Mouse (Mus musculus) olfactory bulb, adult 2 months (tissue): Measurements from ENCODE around the gene Zgpat.

Experiments
- CTCF ChIP-seq: fragments of 200-500 bp; IDR thresholded peaks from 2 replicates; pipeline ENCODE4 v1.5.1; 2012; ENCODE audit warnings: low read depth, mild to moderate bottlenecking, low read length, moderate library complexity; ENCODE audit not compliant: insufficient read depth
- POLR2A ChIP-seq: fragments of 200-500 bp; IDR thresholded peaks from 2 replicates; pipeline ENCODE4 v1.6.1; 2012; ENCODE audit warnings: mild to moderate bottlenecking, low read depth, low read length, moderate library complexity; ENCODE audit not compliant: insufficient read depth

- TF ChIP-seq CTCF (no peak), POLR2A (no peak)
Measured at GRCm38 (mm10) chr2:181380251-181380650, 15.5 kb downstream of the Zgpat start.
